Mouse (Mus musculus): ENCODE results near the gene Cdx2.

DNA sequence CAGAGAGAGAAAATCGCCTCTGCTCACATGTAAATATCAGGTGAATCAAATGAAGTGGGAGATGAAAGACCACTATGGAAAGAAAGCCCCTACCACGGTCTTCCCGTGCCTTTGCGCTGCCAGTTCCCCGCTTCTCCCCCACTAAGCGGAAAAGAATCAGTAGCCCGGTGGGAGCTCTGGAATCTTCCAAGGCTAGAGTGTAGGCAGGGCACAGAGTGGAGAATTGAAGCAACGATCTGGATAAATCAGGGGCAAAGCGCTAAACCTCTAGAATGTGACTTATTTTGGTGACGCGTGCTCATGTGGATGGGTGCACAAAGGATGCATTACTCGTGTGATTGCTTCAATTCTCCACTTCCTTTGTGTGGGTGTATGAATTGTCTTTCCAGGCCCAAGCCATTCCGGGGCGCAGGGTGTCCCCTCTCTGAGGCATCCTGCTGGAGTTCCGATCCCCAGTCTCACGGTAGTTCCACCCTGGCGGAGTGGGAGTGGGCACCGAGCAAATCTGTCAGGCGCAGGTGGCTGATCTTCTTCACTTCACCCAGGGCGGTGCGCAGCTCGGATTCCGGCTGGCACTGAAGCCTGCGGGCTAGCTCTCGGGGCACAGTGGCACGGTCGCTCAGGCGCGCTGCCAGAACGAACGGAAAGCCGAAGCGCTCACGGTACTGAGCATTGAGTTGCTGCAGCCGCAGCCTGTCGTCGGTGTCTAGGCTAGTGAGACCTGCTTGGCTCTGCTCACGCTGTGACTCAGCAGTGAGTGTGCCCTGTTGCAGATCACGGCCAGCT, 7.8 kb upstream of the Cdx2 start:
- no peak for TF ChIP-seq TAL1 (IDR thresholded peaks at IDR 0.05; ENCODE audit: low read length)
- no peak for TF ChIP-seq GATA1 (IDR thresholded peaks at IDR 0.05; ENCODE audit: low read length)

Measured in erythroblast, embryonic 14.5 days (primary cell).